Mouse (Mus musculus): ENCODE measurements around the gene Tbc1d1. TPM values are rescaled to one million over a fixed set of nuclear protein-coding genes. Genes with fewer than 3 reads are reported as not detected.

Gene Tbc1d1
- total and polyA plus RNA-seq, 2 experiments: 2.2 to 8.1 TPM

DNA sequence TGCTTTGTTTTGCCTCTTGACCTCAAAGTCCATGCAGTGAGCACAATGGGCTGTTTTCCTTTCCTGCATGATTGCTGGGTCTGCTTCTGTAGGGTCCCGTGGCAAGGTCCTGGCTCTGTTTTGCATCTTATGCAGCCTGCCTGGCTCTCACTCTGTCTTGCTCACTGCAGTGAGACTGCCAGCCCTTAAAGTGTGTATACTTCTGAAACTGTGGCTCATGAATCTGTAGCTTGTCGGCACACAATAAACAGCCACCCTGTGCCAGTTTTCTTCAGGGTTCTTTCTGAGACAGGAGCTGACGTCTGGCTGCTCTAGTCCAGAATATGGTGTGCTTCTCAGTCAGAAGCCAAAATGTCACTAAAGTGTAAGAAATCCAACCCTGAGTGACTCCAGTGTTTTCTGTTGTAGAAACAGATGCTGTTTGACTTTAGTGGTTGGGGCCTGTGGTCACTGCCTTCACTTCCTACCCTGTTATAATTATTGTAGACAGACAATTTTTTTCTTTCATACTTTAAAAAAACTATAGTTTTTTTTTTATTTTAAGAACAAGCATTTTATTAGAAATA lies 32.1 kb downstream of the Tbc1d1 start:
- WGBS: 79% methylated on average over 3 of the region's 3 CpGs
- H3K27ac ChIP-seq (replicated peaks; ENCODE audit: insufficient read depth, low read depth, low read length): no peak overlapping the region
- no peak overlapping the region for H3K9ac ChIP-seq (ENCODE audit: low read depth, low read length)

DNA sequence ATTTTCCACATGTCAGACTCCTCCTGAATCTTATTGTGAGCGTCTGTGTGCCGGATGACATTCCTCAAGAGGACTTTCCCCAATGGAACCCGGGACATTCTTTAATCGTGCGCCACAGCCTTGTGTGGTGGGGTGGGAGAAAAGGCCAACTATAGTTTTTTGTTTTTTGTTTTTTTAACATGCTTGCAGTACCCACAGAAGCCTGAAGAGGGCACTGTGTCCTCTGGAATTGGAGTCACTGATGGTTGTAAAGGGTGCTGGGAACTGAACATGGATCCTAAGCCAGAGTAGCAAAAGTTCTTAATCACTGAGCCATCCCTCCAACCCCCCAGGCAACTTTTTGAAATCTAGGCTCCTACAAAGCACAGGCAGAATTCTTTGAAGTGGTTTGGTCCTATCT lies 34.8 kb downstream of the Tbc1d1 start:
- TF ChIP-seq POLR2A (IDR thresholded peaks at IDR 0.05; ENCODE audit: extremely low read depth, insufficient read depth, low read length) (no peak), CTCF (IDR thresholded peaks at IDR 0.05; ENCODE audit: low read depth, low read length) (no peak)
- no peaks in the 10 kb centered on the region for H3K36me3 ChIP-seq (ENCODE audit: control insufficient read depth, insufficient read depth, low read length)
- H3K4me3 ChIP-seq (ENCODE audit: insufficient read depth, low read depth, low read length): no peak overlapping the region
- no peaks in the 10 kb centered on the region for H3K4me1 ChIP-seq (ENCODE audit: control insufficient read depth, insufficient read depth, low read length)
- H3K27ac ChIP-seq (replicated peaks; ENCODE audit: insufficient read depth, low read depth, low read length): no peak overlapping the region
- H3K79me2 ChIP-seq (ENCODE audit: control insufficient read depth, insufficient read depth, low read length): no peaks in the 10 kb centered on the region
- WGBS: 98% methylated on average over 5 of the region's 5 CpGs
- no peak overlapping the region for H3K9ac ChIP-seq (ENCODE audit: low read depth, low read length)
- no peaks in the 10 kb centered on the region for H3K27me3 ChIP-seq (ENCODE audit: control insufficient read depth, insufficient read depth, low read length)
- DNase-seq (ENCODE audit: extremely low read depth, low read depth, low spot score): no peak

More for the DNA sequence above, 32.1 kb downstream of the Tbc1d1 start:
- TF ChIP-seq POLR2A (IDR thresholded peaks at IDR 0.05; ENCODE audit: extremely low read depth, insufficient read depth, low read length) (no peak), CTCF (IDR thresholded peaks at IDR 0.05; ENCODE audit: low read depth, low read length) (no peak)
- H3K79me2 ChIP-seq (ENCODE audit: control insufficient read depth, insufficient read depth, low read length): no peaks in the 10 kb centered on the region
- DNase-seq (ENCODE audit: extremely low read depth, low read depth, low spot score): no peak
- H3K36me3 ChIP-seq (ENCODE audit: control insufficient read depth, insufficient read depth, low read length): no peaks in the 10 kb centered on the region
- H3K27me3 ChIP-seq (ENCODE audit: control insufficient read depth, insufficient read depth, low read length): no peaks in the 10 kb centered on the region
- H3K4me3 ChIP-seq (ENCODE audit: insufficient read depth, low read depth, low read length): no peak overlapping the region
- H3K4me1 ChIP-seq (ENCODE audit: control insufficient read depth, insufficient read depth, low read length): no peaks in the 10 kb centered on the region

DNA sequence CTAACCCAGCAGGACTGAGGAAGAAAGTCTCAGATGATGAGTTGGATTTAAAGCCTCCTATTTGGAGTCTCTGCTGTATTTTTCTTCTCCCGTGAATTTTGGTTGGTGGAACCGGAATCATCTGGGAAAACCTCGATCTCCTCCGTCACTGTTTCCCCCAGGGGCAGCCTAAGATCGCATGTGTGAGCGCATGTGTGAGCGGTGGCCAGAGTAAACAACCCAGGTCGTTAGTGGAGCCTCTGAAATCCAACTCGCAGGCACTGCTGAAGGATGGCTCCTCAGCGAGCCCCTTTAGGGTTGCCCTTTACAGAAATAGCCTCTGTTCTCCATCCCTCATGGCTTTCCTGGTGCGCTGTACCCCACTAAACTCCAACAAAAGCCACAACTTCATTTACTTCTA lies 37.2 kb downstream of the Tbc1d1 start:
- no peak for DNase-seq (ENCODE audit: extremely low read depth, low read depth, low spot score)
- no peaks in the 10 kb centered on the region for H3K27me3 ChIP-seq (ENCODE audit: control insufficient read depth, insufficient read depth, low read length)
- no peak overlapping the region for H3K9ac ChIP-seq (ENCODE audit: low read depth, low read length)
- no peak overlapping the region for H3K27ac ChIP-seq (replicated peaks; ENCODE audit: insufficient read depth, low read depth, low read length)
- TF ChIP-seq POLR2A (IDR thresholded peaks at IDR 0.05; ENCODE audit: extremely low read depth, insufficient read depth, low read length): no peak
- TF ChIP-seq CTCF (IDR thresholded peaks at IDR 0.05; ENCODE audit: low read depth, low read length): no peak
- no peak overlapping the region for H3K4me3 ChIP-seq (ENCODE audit: insufficient read depth, low read depth, low read length)
- H3K4me1 ChIP-seq (ENCODE audit: control insufficient read depth, insufficient read depth, low read length): no peaks in the 10 kb centered on the region
- H3K36me3 ChIP-seq (ENCODE audit: control insufficient read depth, insufficient read depth, low read length): no peaks in the 10 kb centered on the region
- no peaks in the 10 kb centered on the region for H3K79me2 ChIP-seq (ENCODE audit: control insufficient read depth, insufficient read depth, low read length)
- 52% methylated on average over 11 of the region's 11 CpGs for WGBS

DNA sequence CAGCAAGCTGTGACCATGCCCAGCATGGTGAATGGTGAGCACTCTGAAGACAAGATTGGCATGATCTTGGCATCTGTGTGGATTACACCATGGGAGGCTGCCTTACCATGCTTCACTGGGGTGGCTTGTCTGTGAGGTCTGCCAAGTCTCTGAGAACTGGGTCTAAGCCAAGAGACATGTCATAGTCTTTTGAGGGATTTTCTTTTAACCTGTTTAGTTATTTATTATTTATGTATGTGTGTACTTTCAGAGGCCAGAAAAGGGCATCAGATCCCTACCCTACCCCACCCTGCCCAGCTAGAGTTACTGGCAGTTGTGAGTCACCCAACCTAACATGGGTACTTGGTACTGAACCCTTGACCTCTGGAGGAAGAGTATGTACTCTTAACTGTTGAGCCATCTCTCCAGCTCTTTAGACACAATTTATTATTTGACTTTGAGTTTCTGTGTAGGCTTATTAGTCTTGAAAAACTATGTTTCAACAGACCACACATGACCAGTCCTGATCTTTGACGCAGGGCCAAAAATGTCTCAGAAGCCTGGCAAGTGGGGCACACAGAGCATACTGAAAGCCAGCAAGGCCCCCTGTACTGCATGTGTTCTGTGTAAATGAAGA lies 40.3 kb downstream of the Tbc1d1 start:
- Histone ChIP-seq H3K36me3 (ENCODE audit: control insufficient read depth, insufficient read depth, low read length) (no peaks in the 10 kb centered on the region), H3K9ac (ENCODE audit: low read depth, low read length) (no peak overlapping the region), H3K27me3 (ENCODE audit: control insufficient read depth, insufficient read depth, low read length) (no peaks in the 10 kb centered on the region), H3K4me3 (ENCODE audit: insufficient read depth, low read depth, low read length) (no peak overlapping the region), H3K79me2 (ENCODE audit: control insufficient read depth, insufficient read depth, low read length) (no peaks in the 10 kb centered on the region; the same call in 1 of the 2 replicates), H3K4me1 (ENCODE audit: control insufficient read depth, insufficient read depth, low read length) (peaks cover 2% of the 10 kb centered on the region; the same call in 1 of the 2 replicates), H3K27ac (replicated peaks; ENCODE audit: insufficient read depth, low read depth, low read length) (no peak overlapping the region)
- TF ChIP-seq POLR2A (IDR thresholded peaks at IDR 0.05; ENCODE audit: extremely low read depth, insufficient read depth, low read length): no peak
- no peak for TF ChIP-seq CTCF (IDR thresholded peaks at IDR 0.05; ENCODE audit: low read depth, low read length)
- WGBS: 94% methylated on average over 1 of the region's 1 CpGs
- DNase-seq (ENCODE audit: extremely low read depth, low read depth, low spot score): no peak

DNA sequence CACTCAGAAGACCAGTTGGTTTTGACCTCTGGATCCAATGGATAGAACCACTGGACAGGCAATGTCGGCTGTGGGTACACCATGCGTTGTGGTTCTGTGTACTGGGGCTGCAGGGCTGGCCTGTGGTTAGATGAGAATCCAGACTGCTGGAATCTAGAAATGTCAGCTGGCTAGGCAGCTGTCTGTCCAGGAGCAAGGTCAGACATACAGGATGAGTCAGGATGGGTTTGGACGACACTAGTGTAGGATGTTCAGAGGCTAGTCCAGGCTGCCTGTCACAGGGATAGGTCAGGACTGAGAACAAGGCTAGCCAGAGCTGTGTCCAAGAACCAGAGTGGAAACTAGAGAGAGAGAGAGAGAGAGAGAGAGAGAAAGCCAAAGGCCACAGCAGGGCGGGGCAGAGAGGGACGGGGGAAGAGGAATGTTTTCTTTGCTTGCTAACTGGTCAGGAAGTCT lies 40.8 kb downstream of the Tbc1d1 start:
- DNase-seq (ENCODE audit: extremely low read depth, low read depth, low spot score): no peak
- no peak overlapping the region for H3K27ac ChIP-seq (replicated peaks; ENCODE audit: insufficient read depth, low read depth, low read length)
- no peak for TF ChIP-seq POLR2A (IDR thresholded peaks at IDR 0.05; ENCODE audit: extremely low read depth, insufficient read depth, low read length)
- H3K4me1 ChIP-seq (ENCODE audit: control insufficient read depth, insufficient read depth, low read length): peaks cover 2% of the 10 kb centered on the region; the same call in 1 of the 2 replicates
- 79% methylated on average over 5 of the region's 5 CpGs for WGBS
- H3K36me3 ChIP-seq (ENCODE audit: control insufficient read depth, insufficient read depth, low read length): no peaks in the 10 kb centered on the region
- no peak overlapping the region for H3K4me3 ChIP-seq (ENCODE audit: insufficient read depth, low read depth, low read length)
- H3K79me2 ChIP-seq (ENCODE audit: control insufficient read depth, insufficient read depth, low read length): no peaks in the 10 kb centered on the region; the same call in 1 of the 2 replicates
- no peaks in the 10 kb centered on the region for H3K27me3 ChIP-seq (ENCODE audit: control insufficient read depth, insufficient read depth, low read length)
- no peak overlapping the region for H3K9ac ChIP-seq (ENCODE audit: low read depth, low read length)

DNA sequence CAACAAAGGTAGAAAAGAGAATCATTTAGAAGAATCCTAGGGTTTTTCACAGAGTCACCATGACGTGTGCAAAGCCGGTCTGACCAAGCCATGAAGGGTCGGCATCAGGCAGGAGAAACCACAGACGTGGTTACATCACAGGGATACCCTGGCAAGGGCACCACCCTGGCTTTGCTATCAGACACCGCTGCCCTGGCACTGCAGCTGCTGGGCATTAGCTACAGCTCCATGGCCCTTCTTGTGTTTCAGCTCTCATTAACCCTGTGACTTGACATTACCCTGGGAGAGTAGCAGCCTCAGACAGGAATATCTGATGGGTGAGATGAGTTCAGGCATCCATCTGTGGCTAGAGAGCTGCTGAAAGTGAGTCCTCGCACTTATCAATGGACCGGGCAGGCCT lies 42.5 kb downstream of the Tbc1d1 start:
- Histone ChIP-seq H3K4me1 (ENCODE audit: control insufficient read depth, insufficient read depth, low read length) (peaks cover 2% of the 10 kb centered on the region; the same call in 1 of the 2 replicates), H3K79me2 (ENCODE audit: control insufficient read depth, insufficient read depth, low read length) (no peaks in the 10 kb centered on the region; the same call in 1 of the 2 replicates), H3K9ac (ENCODE audit: low read depth, low read length) (no peak overlapping the region), H3K27me3 (ENCODE audit: control insufficient read depth, insufficient read depth, low read length) (no peaks in the 10 kb centered on the region), H3K27ac (replicated peaks; ENCODE audit: insufficient read depth, low read depth, low read length) (no peak overlapping the region), H3K36me3 (ENCODE audit: control insufficient read depth, insufficient read depth, low read length) (no peaks in the 10 kb centered on the region), H3K4me3 (ENCODE audit: insufficient read depth, low read depth, low read length) (no peak overlapping the region)
- DNase-seq (ENCODE audit: extremely low read depth, low read depth, low spot score): no peak
- 92% methylated on average over 7 of the region's 7 CpGs for WGBS
- TF ChIP-seq POLR2A (IDR thresholded peaks at IDR 0.05; ENCODE audit: extremely low read depth, insufficient read depth, low read length) (no peak), CTCF (IDR thresholded peaks at IDR 0.05; ENCODE audit: low read depth, low read length) (no peak)

Data from liver, adult 2 months (tissue).